Mouse (Mus musculus) ES-Bruce4 (cell line): ENCODE results near the gene Ngdn. TPM values are rescaled to one million over a fixed set of nuclear protein-coding genes. Genes with fewer than 3 reads are reported as not detected.
A peak's percentile ranks its signal among the peaks of the same experiment; 100 is the strongest.

Experiments used
- H3K27ac ChIP-seq: 2 replicates; pipeline ENCODE4 v1.5.1; 2012; ENCODE audit warnings: low read length, inconsistent platforms; ENCODE audit not compliant: insufficient read depth
- H3K27me3 ChIP-seq: 2 replicates; pipeline ENCODE4 v1.6.1; 2012; ENCODE audit warnings: mild to moderate bottlenecking, low read length, inconsistent platforms; ENCODE audit not compliant: control insufficient read depth, poor library complexity, insufficient read depth, severe bottlenecking
- H3K36me3 ChIP-seq: 2 replicates; pipeline ENCODE4 v1.6.1; 2012; ENCODE audit warnings: inconsistent platforms, mild to moderate bottlenecking, low read length, moderate library complexity; ENCODE audit not compliant: control insufficient read depth, poor library complexity, insufficient read depth, severe bottlenecking
- H3K4me1 ChIP-seq: one replicate; pipeline ENCODE4 v1.8.1; 2011; ENCODE audit warnings: low read length; ENCODE audit not compliant: control insufficient read depth, insufficient read depth
- H3K4me3 ChIP-seq: 2 replicates; pipeline ENCODE4 v1.5.1; 2011; ENCODE audit warnings: low read depth, mild to moderate bottlenecking, low read length
- H3K9ac ChIP-seq: 2 replicates; pipeline ENCODE4 v1.6.1; 2012; ENCODE audit warnings: low read depth, mild to moderate bottlenecking, inconsistent platforms; ENCODE audit not compliant: poor library complexity, severe bottlenecking
- H3K9me3 ChIP-seq: replicated peaks from 2 replicates; pipeline ENCODE4 v1.6.1; 2012; ENCODE audit warnings: mild to moderate bottlenecking, low read length, inconsistent platforms; ENCODE audit not compliant: control insufficient read depth, poor library complexity, insufficient read depth, severe bottlenecking
- CTCF ChIP-seq: IDR thresholded peaks from one replicate; pipeline ENCODE4 v1.8.1; 2011; ENCODE audit warnings: low read depth, low read length
- EP300 ChIP-seq: IDR thresholded peaks from 2 replicates; pipeline ENCODE4 v1.6.1; 2011; ENCODE audit warnings: low read depth, low read length; ENCODE audit not compliant: insufficient read depth
- POLR2A ChIP-seq: IDR thresholded peaks from one replicate; pipeline ENCODE4 v1.8.1; 2011; ENCODE audit warnings: low read length; ENCODE audit not compliant: insufficient read depth
- polyA plus RNA-seq: library from polyadenylated mRNA; stranded (reverse); fragments of >200 nt; gene quantifications from 2 replicates; pipeline ENCODE4 v1.2.4, GENCODE M21; 2011; ENCODE audit warnings: low read depth; ENCODE audit not compliant: missing spikeins, insufficient read depth, insufficient read length

Ngdn gene
- polyA plus RNA-seq, 1 experiment: 52.7 TPM

- H3K4me3 ChIP-seq: no peak overlapping the region
- no peaks in the 10 kb centered on the region for H3K27me3 ChIP-seq
- H3K4me1 ChIP-seq: peaks cover 4% of the 10 kb centered on the region
- H3K9me3 ChIP-seq: no peaks in the 10 kb centered on the region
- no peak overlapping the region for H3K27ac ChIP-seq
- no peak for TF ChIP-seq POLR2A
- no peak for TF ChIP-seq EP300
- TF ChIP-seq CTCF: no peak
- H3K36me3 ChIP-seq: peaks cover 9% of the 10 kb centered on the region
- no peak overlapping the region for H3K9ac ChIP-seq
These were observed 47.4 kb downstream of the Ngdn start for GRCm38 (mm10) chr14:55062626-55063025.

GRCm38 (mm10) chr14:55063117-55063516, 47.9 kb downstream of the Ngdn start:
- H3K4me1 ChIP-seq: peaks cover 4% of the 10 kb centered on the region
- no peak overlapping the region for H3K9ac ChIP-seq
- H3K27ac ChIP-seq: no peak overlapping the region
- TF ChIP-seq EP300 (no peak), POLR2A (no peak), CTCF (no peak)
- H3K9me3 ChIP-seq: no peaks in the 10 kb centered on the region
- H3K36me3 ChIP-seq: peaks cover 9% of the 10 kb centered on the region
- no peak overlapping the region for H3K4me3 ChIP-seq
- no peaks in the 10 kb centered on the region for H3K27me3 ChIP-seq

- no peaks in the 10 kb centered on the region for H3K27me3 ChIP-seq
- H3K36me3 ChIP-seq: peaks cover 11% of the 10 kb centered on the region
- no peak overlapping the region for H3K27ac ChIP-seq
- H3K9me3 ChIP-seq: no peaks in the 10 kb centered on the region
- TF ChIP-seq POLR2A (no peak), EP300 (no peak), CTCF (no peak)
- H3K4me3 ChIP-seq: no peak overlapping the region
- peaks cover 4% of the 10 kb centered on the region for H3K4me1 ChIP-seq
- peak overlapping the region; percentile 12 for H3K9ac ChIP-seq
These were observed 48.5 kb downstream of the Ngdn start for GRCm38 (mm10) chr14:55063581-55064381.

DNA sequence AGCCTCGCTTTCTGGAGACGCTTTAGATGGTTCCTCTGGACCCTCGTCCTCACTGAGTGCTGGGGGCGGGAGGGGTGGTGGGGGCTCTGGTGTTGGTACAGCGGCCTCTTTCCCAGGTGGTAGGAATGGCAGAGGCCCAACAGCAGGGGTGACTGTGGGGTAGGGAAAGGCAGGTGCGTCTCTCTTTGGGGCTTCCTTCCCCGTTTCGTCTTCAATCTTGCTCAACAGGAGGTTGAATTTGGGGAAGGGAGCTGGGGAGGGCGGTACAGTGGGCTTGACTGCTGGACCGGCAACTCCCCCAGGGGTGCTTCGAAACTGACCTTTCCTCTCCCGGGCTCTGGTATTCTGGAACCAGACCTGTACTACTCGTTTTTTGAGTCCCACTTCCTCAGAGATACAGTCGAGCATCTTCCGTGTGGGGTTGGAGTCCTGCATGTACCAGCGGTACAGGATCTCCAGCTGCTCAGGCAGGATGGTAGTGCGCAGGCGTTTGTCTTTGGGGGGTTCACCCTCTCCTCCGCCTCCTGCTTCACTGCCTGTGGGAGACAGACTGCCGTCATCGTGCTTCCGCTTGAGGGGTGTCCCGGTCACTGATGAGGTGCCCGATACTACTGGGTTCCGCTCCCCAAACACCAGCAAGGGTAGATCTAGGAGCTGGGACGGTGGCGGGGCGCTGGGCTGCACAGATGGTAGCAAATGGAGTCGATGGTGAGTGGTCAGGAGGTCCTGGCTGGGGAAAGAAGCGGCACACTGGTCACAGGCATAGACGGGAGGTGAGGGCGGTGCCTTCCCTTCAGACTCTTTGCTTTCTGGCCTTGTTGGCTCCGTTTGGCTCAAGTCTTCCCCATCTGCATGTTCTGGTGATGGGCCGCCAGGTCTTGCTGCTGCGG, 49.5 kb downstream of the Ngdn start:
- Histone ChIP-seq H3K36me3 (peaks cover 14% of the 10 kb centered on the region), H3K4me3 (peak overlapping the region; percentile 23), H3K9me3 (no peaks in the 10 kb centered on the region), H3K4me1 (peaks cover 4% of the 10 kb centered on the region), H3K27ac (no peak overlapping the region), H3K27me3 (no peaks in the 10 kb centered on the region), H3K9ac (peak overlapping the region; percentile 12)
- 0 out of 2 replicates have a peak, but pooled peaks have one; percentile 21 for TF ChIP-seq EP300
- TF ChIP-seq POLR2A: no peak
- TF ChIP-seq CTCF: no peak

DNA sequence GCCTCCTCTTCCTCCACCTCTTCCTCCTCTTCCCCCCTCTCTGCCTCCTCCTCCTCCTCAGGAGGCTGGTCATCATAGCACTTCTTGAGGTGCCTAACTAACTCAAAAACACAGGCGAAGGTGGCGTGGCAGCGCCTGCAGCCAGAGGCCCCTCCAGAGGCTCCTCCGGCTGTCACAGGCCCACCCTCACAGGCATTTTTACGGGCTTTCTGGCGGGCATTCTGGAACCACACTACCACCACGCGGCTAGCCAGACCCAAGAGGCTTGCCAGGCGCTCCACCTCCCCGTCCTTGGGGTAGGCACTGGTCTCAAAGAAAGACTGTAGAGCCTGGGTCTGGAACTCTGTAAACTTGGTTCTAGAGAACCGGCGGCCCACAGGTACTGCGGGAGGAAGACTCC, 50.1 kb downstream of the Ngdn start:
- H3K9me3 ChIP-seq: no peaks in the 10 kb centered on the region
- TF ChIP-seq POLR2A (no peak), EP300 (no peak), CTCF (no peak)
- peak overlapping the region; percentile 12 for H3K9ac ChIP-seq
- H3K27me3 ChIP-seq: no peaks in the 10 kb centered on the region
- H3K4me1 ChIP-seq: peaks cover 2% of the 10 kb centered on the region
- H3K27ac ChIP-seq: no peak overlapping the region
- peaks cover 19% of the 10 kb centered on the region for H3K36me3 ChIP-seq
- peak overlapping the region; percentile 23 for H3K4me3 ChIP-seq

DNA sequence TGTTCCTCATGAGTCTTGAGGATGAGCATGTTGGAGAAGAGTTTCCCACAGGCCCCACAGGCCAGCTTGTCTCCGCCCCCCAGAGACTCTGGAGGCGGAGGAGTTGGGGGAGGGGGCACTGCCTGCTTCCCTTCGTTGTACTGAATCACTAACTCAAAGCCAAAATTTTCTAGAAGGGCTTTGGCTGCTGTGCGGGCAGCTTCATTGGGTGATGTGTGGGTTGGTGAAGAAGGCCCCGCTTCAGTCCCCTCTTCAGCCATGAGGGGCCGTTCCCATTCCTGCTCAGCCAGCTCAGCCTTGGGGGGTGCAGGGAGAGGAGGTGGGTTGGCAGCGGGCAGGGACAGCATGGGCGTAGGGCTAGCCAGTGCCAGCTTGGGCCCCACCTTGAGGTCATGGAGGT, 50.8 kb downstream of the Ngdn start:
- Histone ChIP-seq H3K4me1 (peaks cover 2% of the 10 kb centered on the region), H3K27me3 (no peaks in the 10 kb centered on the region), H3K36me3 (peaks cover 19% of the 10 kb centered on the region), H3K9me3 (no peaks in the 10 kb centered on the region), H3K9ac (peak overlapping the region; percentile 12; the same call in 1 of the 2 replicates), H3K27ac (no peak overlapping the region), H3K4me3 (peak overlapping the region; percentile 23; the same call in 1 of the 2 replicates)
- TF ChIP-seq CTCF (no peak), EP300 (no peak), POLR2A (no peak)
